Mouse (Mus musculus): ENCODE data around the gene Otulin.

DNA sequence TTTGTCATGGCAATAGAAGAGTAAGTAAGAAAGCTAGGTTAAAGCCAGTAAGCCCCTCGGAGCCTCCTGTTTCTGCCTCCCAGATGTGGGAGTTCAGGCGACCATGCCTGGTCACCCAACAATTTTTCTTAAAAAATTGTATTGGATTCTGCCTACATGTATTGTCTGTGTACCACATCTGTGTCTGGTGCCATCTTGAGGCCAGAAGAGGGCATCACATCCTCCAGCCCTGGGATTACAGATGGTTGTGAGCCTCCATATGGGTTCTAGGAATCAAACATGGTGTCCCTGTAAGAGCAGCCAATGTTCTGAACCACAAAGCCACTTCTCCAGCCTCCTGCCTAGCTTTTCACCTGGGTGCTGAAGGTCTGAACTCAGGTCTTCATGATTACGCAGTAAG, 12.4 kb upstream of the Otulin start:
- TF ChIP-seq POLR2A (IDR thresholded peaks at IDR 0.05; ENCODE audit: insufficient read depth, low read depth, low read length) (no peak), CTCF (IDR thresholded peaks at IDR 0.05; ENCODE audit: insufficient read depth, low read depth, low read length) (no peak)
